Mouse (Mus musculus): Measurements from ENCODE around the gene Cdk15. TPM values are rescaled to one million over a fixed set of nuclear protein-coding genes. Genes with fewer than 3 reads are reported as not detected.

The Cdk15 gene
- total and polyA plus RNA-seq, 3 experiments, result 0.32 TPM; not detected in 2

DNA sequence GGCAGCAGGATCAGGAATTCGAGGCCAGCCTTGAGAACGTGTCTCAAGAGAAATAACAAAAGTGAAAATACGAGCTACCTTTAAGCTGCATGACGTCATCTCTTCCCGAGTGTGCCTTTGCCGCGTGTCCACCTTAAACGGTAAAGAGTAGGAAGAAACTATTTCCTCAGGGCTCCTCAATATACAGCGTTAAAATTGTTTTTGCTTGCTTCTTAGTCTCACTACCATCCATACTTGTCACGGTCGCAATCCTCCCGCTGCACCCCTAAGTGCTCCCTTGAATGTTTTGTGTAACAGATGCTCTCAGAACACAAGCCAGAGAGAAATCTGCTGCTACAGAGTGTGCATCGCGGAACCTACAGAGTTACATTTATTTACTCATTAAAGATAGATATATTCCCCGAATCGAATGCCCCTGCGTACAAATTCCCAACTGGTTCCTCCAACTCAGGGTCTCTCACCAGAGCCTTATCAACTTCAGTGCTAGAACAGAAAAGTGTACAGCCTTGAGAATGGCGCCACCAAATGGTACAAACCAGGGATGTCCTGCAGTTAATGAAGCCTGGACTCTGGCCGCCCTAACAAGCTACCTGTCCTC lies 19.0 kb upstream of the Cdk15 start:
- H3K4me3 ChIP-seq, result peak overlapping the region; percentile 88
- WGBS, result under 1% methylated on average over 19 of the region's 19 CpGs
- peak overlapping the region; percentile 63 for H3K9ac ChIP-seq (ENCODE audit: low read depth, low read length)
- peak; percentile 67 to 70 for DNase-seq
- TF ChIP-seq EP300 (IDR thresholded peaks at IDR 0.05; ENCODE audit: insufficient read depth, low read depth, low read length), result 0 out of 2 replicates have a peak, but pooled peaks have one; percentile 47
- no peak for TF ChIP-seq POLR2A (IDR thresholded peaks at IDR 0.05; ENCODE audit: insufficient read depth, low read depth, low read length)
- peak; percentile 85 for TF ChIP-seq CTCF (IDR thresholded peaks at IDR 0.05)
- H3K36me3 ChIP-seq (ENCODE audit: control insufficient read depth, insufficient read depth, low read length), result no peaks in the 10 kb centered on the region
- no peaks in the 10 kb centered on the region for H3K27me3 ChIP-seq (ENCODE audit: control insufficient read depth, insufficient read depth, low read length)
- no peaks in the 10 kb centered on the region; the same call in 1 of the 2 replicates for H3K4me1 ChIP-seq (ENCODE audit: control insufficient read depth, insufficient read depth, low read length)
- no peaks in the 10 kb centered on the region for H3K79me2 ChIP-seq (replicated peaks; ENCODE audit: control insufficient read depth, insufficient read depth, low read length)
- intact Hi-C loops (cut with DNase I), result loop anchor here (1.0 to 10.0 kb wide), 6 partner anchors 93 to 465 kb away; partner anchors contain the start of genes Fzd7, Stradb and Trak2
- H3K27ac ChIP-seq, result peak overlapping the region; percentile 89

DNA sequence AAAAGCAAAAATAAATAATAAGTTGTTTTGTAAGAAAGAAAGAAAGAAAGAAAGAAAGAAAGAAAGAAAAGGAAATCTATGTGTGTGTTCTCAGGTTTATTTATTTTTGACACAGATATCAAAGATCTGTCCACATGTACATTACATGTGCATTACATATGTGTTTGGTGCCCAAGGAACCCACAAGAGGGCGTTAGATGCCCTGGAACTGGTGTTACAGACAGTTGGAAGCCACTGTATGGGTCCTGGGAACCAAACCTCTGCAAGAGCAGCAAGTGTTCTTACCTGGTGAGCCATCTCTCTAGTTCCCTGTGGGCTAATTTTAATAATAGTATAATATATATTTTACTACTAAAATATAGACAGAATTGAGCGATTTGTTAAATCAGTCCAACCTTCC lies 12.9 kb upstream of the Cdk15 start:
- Histone ChIP-seq H3K4me1 (ENCODE audit: control insufficient read depth, insufficient read depth, low read length) (no peaks in the 10 kb centered on the region), H3K4me3 (no peak overlapping the region), H3K27me3 (ENCODE audit: control insufficient read depth, insufficient read depth, low read length) (no peaks in the 10 kb centered on the region), H3K36me3 (ENCODE audit: control insufficient read depth, insufficient read depth, low read length) (no peaks in the 10 kb centered on the region), H3K9ac (ENCODE audit: low read depth, low read length) (no peak overlapping the region), H3K79me2 (replicated peaks; ENCODE audit: control insufficient read depth, insufficient read depth, low read length) (no peaks in the 10 kb centered on the region), H3K27ac (no peak overlapping the region)
- WGBS, result 58% methylated on average over 2 of the region's 2 CpGs
- intact Hi-C loops (cut with DNase I), result loop anchor here (10.0 kb wide), 1 partner anchor 341 kb away; no protein-coding TSS in a partner anchor
- no peak for TF ChIP-seq CTCF (IDR thresholded peaks at IDR 0.05)
- no peak for DNase-seq

- H3K4me1 ChIP-seq (ENCODE audit: control insufficient read depth, insufficient read depth, low read length), result no peaks in the 10 kb centered on the region
- H3K27ac ChIP-seq, result no peak overlapping the region
- H3K9ac ChIP-seq (ENCODE audit: low read depth, low read length), result no peak overlapping the region
- 6% methylated on average over 9 of the region's 9 CpGs for WGBS
- H3K36me3 ChIP-seq (ENCODE audit: control insufficient read depth, insufficient read depth, low read length), result no peaks in the 10 kb centered on the region
- intact Hi-C loops (cut with DNase I), result loop anchor here (2.0 to 10.0 kb wide), 2 partner anchors 337 to 375 kb away; no protein-coding TSS in a partner anchor
- 0 out of 2 replicates have a peak, but pooled peaks cover 1% of the 10 kb centered on the region for H3K27me3 ChIP-seq (ENCODE audit: control insufficient read depth, insufficient read depth, low read length)
- peak; percentile 32 to 41 for DNase-seq
- TF ChIP-seq CTCF (IDR thresholded peaks at IDR 0.05) (peak; percentile 74), EP300 (IDR thresholded peaks at IDR 0.05; ENCODE audit: insufficient read depth, low read depth, low read length) (no peak)
- H3K79me2 ChIP-seq (replicated peaks; ENCODE audit: control insufficient read depth, insufficient read depth, low read length), result no peaks in the 10 kb centered on the region
- H3K4me3 ChIP-seq, result no peak overlapping the region
Measured at GRCm38 (mm10) chr1:59247602-59248001, 9.1 kb upstream of the Cdk15 start.

GRCm38 (mm10) chr1:59252762-59253161 lies 3.9 kb upstream of the Cdk15 start:
- Histone ChIP-seq H3K9ac (ENCODE audit: low read depth, low read length) (no peak overlapping the region), H3K27me3 (ENCODE audit: control insufficient read depth, insufficient read depth, low read length) (peaks cover 3% of the 10 kb centered on the region; the same call in 1 of the 2 replicates), H3K4me1 (ENCODE audit: control insufficient read depth, insufficient read depth, low read length) (no peaks in the 10 kb centered on the region), H3K4me3 (no peak overlapping the region), H3K27ac (no peak overlapping the region), H3K36me3 (ENCODE audit: control insufficient read depth, insufficient read depth, low read length) (no peaks in the 10 kb centered on the region), H3K79me2 (replicated peaks; ENCODE audit: control insufficient read depth, insufficient read depth, low read length) (no peaks in the 10 kb centered on the region)
- intact Hi-C loops (cut with DNase I), result no loop called here
- DNase-seq, result no peak
- TF ChIP-seq POLR2A (IDR thresholded peaks at IDR 0.05; ENCODE audit: insufficient read depth, low read depth, low read length), result no peak
- no peak for TF ChIP-seq CTCF (IDR thresholded peaks at IDR 0.05)
- no peak for TF ChIP-seq EP300 (IDR thresholded peaks at IDR 0.05; ENCODE audit: insufficient read depth, low read depth, low read length)
- WGBS, result 23% methylated on average over 7 of the region's 7 CpGs

DNA sequence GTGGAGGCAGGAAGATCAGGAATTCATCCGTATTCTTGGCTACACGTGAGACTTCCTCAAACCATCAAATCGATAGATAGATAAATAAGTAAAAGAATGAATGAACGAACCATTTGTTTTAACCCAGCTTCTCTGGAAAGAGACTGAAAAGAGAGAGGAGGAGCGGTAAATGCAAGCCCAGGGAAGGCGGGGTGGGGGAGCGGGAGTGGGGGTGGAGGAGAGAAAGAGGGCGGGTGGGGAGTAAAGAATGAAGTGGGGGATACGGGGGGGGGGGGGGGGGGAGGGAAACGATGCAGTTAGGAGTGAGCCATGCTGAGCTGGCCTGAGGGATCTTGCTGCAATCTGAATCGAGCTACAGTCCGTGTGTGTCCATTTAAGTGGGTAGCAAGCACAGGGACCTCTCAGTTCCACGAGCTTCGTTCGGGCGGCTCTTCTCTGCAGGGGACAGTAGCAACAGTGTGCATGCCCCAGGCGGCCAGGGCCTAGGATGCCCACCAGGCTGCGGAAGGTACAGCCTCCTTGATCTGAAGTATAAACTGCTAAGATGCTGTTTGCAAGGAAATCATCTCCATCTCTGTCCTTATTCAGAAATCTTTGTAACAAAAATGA lies 3.3 kb upstream of the Cdk15 start:
- H3K4me3 ChIP-seq, result no peak overlapping the region
- 13% methylated on average over 17 of the region's 18 CpGs for WGBS
- no peaks in the 10 kb centered on the region for H3K4me1 ChIP-seq (ENCODE audit: control insufficient read depth, insufficient read depth, low read length)
- H3K9ac ChIP-seq (ENCODE audit: low read depth, low read length), result no peak overlapping the region
- H3K27ac ChIP-seq, result no peak overlapping the region
- H3K79me2 ChIP-seq (replicated peaks; ENCODE audit: control insufficient read depth, insufficient read depth, low read length), result no peaks in the 10 kb centered on the region
- H3K27me3 ChIP-seq (ENCODE audit: control insufficient read depth, insufficient read depth, low read length), result peaks cover 5% of the 10 kb centered on the region
- no peak for TF ChIP-seq POLR2A (IDR thresholded peaks at IDR 0.05; ENCODE audit: insufficient read depth, low read depth, low read length)
- TF ChIP-seq CTCF (IDR thresholded peaks at IDR 0.05), result no peak
- TF ChIP-seq EP300 (IDR thresholded peaks at IDR 0.05; ENCODE audit: insufficient read depth, low read depth, low read length), result no peak
- intact Hi-C loops (cut with DNase I), result no loop called here
- no peaks in the 10 kb centered on the region for H3K36me3 ChIP-seq (ENCODE audit: control insufficient read depth, insufficient read depth, low read length)
- DNase-seq, result no peak

DNA sequence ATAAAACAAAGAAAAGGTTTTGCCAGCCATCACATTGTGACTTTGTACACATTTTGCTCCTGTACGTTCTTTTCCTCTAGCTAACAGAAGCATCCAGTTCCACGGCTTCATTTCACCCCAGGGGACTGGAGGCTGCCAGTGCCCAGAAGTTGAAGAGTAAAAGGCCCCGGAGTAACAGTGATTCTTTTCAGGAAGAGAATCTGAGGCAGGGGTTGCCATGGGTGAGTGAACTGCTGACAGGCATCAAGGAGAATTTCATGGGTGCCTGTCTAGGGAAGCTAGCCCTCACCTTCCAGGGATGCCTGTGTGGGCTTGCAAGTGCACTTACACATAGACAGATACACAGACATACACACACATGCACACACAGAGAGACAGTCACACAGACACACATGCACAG lies 1.0 kb downstream of the Cdk15 start:
- no peak for DNase-seq
- Histone ChIP-seq H3K79me2 (replicated peaks; ENCODE audit: control insufficient read depth, insufficient read depth, low read length) (no peaks in the 10 kb centered on the region), H3K9ac (ENCODE audit: low read depth, low read length) (no peak overlapping the region), H3K27ac (no peak overlapping the region), H3K27me3 (ENCODE audit: control insufficient read depth, insufficient read depth, low read length) (peaks cover 4% of the 10 kb centered on the region), H3K4me1 (ENCODE audit: control insufficient read depth, insufficient read depth, low read length) (no peaks in the 10 kb centered on the region), H3K36me3 (ENCODE audit: control insufficient read depth, insufficient read depth, low read length) (no peaks in the 10 kb centered on the region), H3K4me3 (no peak overlapping the region)
- intact Hi-C loops (cut with DNase I), result no loop called here
- TF ChIP-seq CTCF (IDR thresholded peaks at IDR 0.05), result no peak
- TF ChIP-seq POLR2A (IDR thresholded peaks at IDR 0.05; ENCODE audit: insufficient read depth, low read depth, low read length), result no peak
- TF ChIP-seq EP300 (IDR thresholded peaks at IDR 0.05; ENCODE audit: insufficient read depth, low read depth, low read length), result no peak
- 65% methylated on average over 3 of the region's 3 CpGs for WGBS
